Mouse (Mus musculus) gastrocnemius, adult 8-10 months (tissue): ENCODE measurements around the gene Unc13b. TPM values are rescaled to one million over a fixed set of nuclear protein-coding genes. Genes with fewer than 3 reads are reported as not detected.

Experiments used
- DNase-seq, 2 experiments: peaks; one replicate each; pipeline ENCODE4 v3.0.0; 2022; ENCODE audit warnings: low spot score in 2 of 2
- total RNA-seq, 4 experiments: library from RNA; stranded (reverse); gene quantifications; 2 replicates each; pipeline ENCODE4 v1.2.4; 2022

Unc13b gene
- total RNA-seq, 4 experiments from 2014 or later, result 1.2 to 2.8 (median 1.5) TPM

DNA sequence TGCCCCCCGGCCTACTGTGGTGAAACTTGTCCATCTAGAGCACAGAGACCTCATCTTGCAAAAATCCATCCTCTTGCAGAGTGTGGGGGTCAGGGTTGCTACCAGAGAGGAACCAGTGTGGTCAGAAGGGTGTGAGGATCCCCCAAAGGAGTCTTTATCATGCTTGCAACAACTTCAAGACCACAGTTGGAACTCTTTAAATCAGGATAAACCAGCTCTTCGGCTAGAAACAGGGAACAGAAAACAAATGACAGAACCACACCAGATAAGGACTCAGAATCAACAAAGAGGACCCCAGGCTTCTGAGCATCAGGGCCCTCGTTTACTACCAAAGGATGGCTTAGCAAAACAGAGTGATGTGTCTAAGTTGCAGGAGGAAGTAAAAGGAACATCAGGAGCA lies 157.7 kb downstream of the Unc13b start:
- no peak for DNase-seq

DNA sequence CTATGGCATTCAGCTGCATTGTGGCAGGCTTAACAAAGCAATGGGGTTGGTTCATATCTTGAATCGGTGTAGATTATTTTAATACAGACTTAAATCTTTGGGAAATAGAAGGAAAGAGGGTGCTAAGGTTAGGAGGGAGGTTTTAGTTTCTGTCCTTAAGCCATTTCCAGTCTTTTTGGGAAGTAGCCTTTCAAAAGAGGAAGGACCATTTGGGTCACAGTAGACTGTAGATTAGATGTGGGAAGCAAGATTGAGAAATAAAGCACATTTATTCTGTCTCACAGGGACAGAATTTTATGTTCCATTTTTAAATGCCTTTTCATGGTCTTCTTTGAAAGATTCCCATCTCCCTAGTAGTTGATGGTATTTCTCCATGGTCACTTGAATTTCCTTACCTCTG lies 159.2 kb downstream of the Unc13b start:
- DNase-seq, result no peak

DNA sequence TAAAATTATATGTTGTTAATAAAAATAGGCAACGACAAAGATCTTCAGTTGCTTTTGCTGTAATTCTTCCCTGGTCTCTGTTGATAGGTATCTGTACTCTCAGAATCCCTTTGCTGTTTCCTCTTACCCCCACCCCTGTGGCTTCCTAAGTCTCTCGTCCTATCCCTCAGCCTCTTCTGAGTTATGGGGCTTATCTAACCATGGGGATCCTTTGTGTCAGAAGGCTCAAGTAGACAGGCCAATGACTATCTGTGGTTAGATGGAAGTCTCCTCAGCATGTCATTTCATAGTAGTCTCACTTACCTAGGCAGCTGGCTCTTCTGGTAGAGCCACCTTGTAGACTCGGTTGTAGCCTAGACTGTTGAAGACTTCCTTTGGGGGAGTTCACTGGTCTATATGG lies 173.1 kb downstream of the Unc13b start:
- no peak for DNase-seq

DNA sequence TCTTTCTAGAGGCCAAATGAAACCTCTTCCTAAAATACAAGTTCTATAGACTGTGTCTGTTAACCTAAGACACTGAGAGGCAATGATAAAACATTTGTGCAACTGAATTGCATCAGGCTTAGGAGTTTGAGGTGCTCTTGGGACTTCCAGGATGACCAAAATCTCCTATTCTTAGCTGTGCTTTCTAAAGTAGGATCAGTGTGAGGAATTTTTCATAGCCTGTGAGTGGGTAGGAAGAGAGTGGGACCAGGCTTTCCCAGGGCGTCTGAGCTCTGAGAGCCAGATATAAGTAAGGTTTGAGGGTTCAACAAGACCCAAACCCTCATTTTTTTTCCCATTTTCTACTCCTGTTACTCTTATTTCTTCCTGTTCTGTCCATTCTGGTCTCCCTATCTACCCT lies 174.2 kb downstream of the Unc13b start:
- no peak for DNase-seq

DNA sequence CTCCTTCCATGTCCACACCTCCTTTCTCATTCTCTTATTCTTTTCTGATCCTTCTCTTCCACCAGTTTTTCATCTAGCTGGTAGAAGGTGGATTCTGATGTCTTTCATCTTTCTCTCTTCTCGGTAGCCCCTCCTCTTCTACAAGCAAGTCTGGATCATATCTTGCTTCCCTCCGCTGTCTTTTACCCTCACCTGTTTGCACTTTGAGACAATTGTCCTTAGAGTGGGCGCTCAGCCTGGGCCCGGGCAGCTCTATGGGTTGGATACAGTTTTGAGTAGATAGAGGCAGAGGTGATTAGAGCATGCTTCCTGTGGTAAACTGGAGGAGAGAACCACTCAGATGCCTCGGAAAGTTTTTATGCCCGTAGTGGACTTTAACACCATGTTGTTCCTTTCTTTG lies 174.7 kb downstream of the Unc13b start:
- DNase-seq, result no peak

DNA sequence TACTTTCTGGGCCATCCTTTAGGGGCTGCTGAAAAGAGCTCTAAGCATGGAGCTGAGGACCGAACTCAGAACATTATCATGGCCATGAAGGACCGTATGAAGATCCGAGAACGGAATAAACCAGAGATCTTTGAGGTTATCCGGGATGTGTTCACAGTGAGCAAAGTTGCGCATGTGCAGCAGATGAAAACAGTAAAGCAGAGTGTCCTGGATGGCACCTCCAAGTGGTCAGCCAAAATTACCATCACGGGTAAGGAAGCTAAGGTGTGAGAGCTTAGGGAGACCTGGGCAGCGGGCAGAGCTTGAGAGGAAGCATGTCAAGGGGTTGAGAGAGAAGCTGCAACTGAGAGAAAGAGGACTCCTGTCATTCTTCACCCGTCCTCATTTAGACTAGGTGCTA lies 178.1 kb downstream of the Unc13b start:
- no peak for DNase-seq

DNA sequence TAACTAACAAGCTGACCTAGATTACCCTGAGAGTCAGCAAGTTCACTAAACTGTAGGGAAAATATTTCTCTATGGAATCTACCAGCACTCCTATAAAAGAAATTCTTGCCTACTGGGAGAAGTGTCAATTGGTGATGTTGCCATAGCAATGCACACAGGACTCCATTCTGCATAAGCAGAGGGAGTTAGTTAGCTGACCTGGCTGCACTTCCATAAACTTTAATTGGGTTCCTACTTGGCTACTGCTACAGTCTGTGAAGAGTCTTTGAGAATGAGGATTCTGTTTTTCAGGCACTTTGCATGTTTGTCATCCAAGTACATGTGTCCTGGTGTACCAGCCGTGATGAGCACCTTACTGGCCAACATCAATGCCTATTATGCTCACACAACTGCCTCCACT lies 182.0 kb downstream of the Unc13b start:
- DNase-seq, result no peak

DNA sequence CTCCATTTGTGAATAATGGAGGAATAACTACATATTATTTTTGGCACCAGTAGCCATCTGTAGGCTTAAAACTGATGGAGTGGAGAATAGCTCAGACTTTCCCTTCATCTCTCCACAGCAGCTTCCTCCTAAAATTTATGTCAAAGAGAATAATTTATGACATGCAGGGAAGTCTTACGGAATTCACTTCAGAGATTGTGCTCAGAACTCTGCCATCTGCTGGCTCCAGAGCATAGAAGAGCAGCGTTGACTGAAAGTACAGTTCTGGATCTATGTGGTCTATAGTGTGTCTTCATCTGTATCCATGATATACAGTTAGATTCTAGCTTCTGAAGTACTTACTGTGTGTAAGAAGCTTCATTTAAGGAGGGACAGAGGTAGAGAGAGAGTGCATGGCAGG lies 185.3 kb downstream of the Unc13b start:
- no peak for DNase-seq

DNA sequence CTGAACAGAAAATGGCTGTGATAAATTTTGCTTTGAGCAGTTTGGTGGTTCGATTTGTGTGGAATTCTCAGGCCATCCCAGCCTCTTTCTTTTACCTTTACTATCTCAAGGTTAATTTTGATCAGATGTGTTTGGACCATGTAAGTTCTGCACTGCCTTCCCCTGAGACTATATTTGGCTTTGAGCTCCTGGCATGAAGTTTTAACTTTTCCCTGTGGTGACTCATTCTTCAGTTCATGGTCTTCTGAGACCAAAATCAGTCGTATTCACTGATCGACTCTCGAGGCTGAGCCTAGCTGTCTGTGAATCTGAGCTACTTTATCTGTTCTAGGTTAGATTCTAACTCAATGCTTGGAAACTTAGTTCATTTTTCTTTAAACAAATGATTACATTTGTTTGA lies 187.0 kb downstream of the Unc13b start:
- no peak for DNase-seq

DNA sequence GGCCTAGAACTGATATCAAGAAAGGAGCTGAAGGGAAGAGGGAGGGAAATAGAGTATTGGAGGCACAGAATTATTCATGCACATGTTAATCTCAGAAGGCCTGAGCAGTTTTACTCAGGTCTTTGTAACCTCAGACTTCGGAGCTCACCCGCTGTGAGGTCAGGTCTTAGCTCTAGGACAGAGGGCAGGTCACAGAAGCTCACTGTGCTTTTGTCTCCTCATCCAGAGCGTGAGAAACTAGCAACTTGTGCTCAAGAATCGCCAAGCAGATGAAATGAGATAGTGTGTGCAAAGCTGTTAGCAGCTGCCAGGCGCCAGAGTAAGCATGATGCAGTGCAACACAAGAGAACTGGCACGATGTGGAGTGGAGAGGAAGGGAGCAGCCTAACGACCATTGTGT lies 189.3 kb downstream of the Unc13b start:
- no peak for DNase-seq

DNA sequence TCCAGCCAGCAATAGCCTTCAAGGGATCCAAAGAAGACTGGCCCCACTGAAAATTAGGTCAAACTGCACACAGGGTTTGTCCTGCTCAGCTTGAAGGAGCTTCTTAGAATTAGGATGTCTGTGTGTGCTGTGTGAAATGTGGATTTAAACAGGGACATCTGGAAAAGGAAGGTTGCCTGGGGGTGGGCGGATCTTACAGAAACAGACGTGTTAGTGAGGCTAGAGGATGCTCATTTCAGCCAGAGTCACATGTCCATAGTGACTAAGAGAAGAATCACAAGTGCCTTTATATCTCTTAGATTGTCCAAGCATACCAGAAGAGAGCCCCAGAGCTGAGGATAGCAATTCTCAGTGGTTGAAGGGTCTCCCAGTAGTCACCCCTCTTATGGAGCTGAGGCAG lies 190.2 kb downstream of the Unc13b start:
- DNase-seq, result no peak

DNA sequence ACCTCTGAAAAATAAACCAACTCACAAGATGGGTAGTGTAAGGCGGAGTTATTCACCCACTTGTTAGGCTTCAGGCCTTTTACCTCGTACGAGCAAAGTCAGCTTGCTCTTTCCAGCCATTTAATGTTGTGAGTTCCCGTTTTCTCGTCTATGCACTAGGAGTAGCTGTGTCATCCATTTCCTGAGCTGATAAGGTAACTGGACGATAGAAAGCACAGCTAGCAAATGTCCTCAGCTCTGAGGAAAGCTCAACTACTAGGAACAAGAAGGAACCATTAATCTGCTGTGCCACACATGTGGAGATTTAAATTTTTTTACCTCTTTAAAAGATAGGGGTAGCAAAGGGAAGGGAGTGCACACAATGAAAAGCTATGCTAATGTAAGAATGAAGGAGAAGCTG lies 192.5 kb downstream of the Unc13b start:
- DNase-seq, result no peak

DNA sequence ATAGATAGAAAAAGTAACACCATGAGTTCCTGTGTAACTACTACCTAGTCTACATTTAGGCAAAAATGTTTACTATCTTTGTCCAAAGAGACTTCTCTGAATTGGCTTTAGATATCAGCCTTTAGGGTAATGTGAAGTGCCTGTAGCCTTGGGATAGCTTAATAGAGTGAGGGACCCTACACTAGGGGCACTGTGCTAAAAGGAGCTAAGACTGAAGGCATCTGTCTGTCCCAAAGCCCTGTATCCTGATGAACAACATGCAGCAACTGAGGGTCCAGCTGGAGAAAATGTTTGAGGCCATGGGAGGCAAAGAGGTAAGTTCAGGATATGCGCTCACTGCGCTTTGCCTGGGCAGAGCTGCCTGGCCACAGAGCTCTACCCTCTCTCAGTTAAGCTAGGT lies 198.3 kb downstream of the Unc13b start:
- no peak for DNase-seq

DNA sequence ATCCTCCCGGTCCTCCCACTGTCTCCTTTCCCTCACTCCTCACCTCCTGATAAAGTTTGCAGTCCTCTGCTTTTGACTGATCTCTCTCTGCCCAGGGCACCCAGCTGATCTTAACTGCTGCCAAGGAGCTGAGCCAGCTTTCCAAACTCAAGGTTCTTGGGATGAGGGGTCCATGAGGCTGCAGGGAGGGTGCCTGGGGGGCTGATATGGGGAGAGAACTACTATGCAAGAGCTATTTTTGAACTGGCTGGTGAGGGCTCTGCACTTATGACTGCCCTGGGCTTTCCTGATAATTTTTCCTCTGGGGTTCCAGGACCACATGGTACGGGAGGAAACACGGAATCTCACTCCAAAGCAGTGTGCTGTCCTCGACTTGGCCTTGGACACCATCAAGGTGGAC lies 199.8 kb downstream of the Unc13b start:
- no peak for DNase-seq

DNA sequence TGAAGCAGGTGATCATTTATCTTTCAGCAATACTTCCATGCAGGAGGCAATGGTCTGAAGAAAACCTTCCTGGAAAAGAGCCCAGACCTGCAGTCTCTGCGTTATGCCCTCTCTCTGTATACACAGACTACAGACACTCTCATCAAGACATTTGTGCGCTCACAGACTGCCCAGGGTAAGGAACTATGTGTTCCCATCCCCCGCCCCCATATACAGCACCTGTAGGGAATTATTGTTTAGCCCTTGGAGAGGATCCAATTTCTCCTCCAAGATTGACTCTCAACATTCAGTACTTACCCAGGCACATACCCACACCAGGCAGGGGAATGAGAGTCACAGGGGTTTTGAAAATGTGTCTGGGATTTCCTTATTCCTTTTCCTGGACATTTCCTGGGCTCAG lies 200.7 kb downstream of the Unc13b start:
- no peak for DNase-seq

DNA sequence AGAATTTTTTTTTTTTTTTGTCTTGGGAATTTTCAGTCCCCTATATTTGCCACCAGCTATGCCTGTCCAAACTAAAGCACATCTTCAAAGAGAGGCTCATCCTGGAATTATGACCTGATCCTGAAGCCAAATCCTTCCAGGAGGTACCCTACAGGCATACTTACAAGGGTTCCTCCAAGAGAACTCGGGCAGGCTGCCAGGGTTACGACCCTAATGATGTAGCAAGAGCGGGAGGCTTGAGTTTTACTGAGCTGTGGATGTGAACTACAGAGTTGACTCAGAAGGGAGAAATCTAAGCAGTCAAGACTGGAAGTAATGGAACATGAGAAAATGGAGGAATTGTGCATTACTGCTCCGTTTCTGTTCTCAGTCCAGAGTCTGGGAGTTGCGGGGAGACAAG lies 201.3 kb downstream of the Unc13b start:
- DNase-seq, result no peak

DNA sequence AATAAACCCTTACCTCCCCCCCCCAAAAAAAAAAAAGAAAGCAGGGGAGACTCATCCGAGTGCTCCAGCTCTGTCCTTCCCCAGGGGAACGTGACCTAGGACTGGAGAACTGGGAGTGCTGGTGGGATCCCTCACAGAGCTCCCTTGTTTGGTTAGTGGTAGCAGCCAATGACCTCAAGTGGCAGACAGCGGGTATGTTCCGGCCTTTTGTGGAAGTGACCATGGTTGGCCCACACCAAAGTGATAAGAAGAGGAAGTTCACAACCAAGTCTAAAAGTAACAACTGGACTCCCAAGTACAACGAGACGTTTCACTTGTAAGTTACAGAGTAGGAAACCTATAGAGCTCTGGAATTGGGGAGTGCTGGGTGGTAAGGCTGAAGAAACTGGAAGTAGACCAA lies 204.1 kb downstream of the Unc13b start:
- no peak for DNase-seq

DNA sequence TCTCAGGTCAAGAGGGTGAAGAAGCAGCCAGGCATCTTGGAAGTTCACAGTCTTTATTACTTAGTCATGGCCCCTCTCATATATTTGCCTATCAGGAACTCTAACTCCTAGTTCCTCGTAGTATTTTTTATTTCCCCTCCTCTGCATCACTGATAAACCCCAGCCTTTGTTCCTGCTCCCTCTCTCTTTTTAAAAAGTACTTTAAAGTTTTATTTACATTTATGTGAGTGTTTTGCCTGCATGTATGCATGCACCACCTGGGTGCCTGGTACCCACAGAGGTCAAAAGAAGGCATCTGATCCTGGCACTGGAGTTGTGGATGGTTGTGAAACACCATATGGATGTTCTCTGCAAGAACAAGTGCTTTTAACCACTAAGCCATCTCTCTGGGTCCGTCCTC lies 207.4 kb downstream of the Unc13b start:
- DNase-seq, result no peak

DNA sequence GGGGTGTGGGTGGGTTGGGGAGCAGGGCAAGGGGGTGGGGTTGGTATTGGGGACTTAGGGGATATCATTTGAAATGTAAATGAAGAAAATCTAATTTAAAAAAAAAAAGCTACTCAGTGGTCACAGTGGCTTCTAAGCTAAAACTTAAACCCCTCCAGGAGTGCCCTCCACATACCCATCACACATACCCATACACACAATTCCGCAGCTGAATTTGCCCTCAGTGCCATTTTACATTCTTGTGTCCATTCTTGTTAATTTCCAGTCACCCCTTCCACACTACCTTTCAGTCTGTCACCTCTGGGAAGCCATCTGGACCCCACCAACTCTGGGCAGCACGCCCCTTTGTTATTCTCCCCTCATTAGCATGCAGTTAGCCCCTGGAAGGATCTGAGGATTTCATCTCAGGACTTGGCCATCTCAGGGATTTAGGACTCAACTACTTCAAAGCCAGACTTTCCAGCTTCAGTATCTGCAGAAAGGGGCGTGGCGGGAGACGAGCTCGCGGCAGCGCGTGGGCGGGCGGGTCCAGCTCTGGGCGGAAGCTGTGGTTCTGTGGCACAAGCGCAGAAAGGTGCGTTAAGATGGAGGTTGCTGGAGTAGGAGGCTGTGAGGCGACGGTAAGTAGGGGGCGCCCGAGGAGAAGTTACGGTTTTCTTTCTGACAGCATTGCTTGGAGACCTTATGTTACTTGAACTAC lies 208.0 kb downstream of the Unc13b start, which contains the start of gene Atp8b5:
Gene Atp8b5, plus strand, starts transcription at position 537 of the 700 bp plus-strand sequence.
- DNase-seq, result peak; percentile 56 to 68

DNA sequence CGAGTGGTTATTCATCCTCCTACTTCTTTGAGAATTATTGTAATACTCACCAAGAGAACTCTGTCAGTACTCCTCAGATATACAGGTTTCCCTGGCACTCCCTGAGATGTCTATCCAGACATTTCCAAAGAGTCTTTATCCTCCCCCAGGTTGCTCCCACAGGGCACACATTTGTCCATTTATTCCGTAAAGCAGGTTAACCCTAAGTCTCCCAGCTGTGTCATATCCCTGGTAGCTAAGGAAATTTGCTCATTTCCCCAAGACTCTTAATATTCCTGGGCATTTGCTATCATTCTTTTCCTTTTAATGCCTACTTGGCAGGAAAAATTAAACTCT lies 208.5 kb downstream of the Unc13b start:
- no peak for DNase-seq

DNA sequence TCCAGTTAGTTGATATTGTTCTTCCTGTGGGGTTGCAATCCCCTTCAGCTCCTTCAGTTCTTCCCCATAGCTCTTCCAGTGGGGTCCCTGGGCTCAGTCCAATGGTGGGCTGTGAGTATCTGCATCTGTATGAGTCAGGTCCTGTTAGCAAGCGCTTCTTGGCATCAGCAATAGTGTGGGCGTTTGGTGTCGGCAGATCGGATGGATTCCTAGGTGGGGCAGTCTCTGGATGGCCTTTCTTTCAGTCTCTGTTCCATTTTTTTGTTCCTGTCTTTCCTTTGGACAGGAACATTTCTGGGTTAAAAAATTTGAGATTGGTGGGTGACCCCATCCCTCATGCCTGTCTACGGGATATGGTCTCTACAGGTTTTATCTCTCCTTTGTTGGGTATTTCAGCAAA lies 226.7 kb downstream of the Unc13b start:
- DNase-seq, result no peak

DNA sequence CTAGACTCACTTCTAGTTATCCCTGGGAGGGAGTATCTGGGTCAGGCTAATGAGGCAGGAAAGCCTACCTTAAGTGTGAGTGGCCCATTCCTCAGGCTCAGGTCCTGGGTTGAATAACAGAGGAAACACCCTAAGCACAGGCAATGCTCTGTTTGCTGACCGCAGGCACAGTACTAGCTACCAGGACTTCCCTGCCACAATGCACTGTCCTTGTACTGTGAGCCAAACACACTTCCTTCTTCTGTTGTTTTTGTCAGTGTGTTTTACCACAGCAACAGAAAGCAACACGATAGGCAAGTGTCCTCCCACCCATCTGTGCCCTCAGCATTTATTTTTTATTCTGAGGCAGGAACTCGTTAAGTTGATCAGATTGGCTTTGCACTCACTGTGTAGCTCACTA lies 228.6 kb downstream of the Unc13b start:
- no peak for DNase-seq

DNA sequence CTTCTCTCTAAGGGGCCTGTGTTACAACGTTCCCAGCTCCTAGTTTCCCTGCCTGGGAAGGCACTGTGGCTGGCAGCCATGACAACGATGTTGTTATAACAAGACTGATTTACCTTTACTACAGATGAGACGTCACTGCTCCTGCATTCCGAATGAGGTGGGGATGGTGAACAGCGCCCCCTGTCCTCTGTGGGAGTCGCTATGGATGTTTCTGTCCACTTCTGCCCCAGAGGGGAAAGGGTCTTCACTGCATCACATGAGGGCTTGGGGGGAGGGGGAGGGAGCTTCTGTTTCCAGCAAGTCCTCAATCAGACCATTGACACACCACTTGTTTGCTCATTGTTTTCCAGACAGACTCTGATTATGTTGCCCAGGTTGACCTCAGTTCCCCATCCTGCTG lies 235.2 kb downstream of the Unc13b start:
- no peak for DNase-seq

DNA sequence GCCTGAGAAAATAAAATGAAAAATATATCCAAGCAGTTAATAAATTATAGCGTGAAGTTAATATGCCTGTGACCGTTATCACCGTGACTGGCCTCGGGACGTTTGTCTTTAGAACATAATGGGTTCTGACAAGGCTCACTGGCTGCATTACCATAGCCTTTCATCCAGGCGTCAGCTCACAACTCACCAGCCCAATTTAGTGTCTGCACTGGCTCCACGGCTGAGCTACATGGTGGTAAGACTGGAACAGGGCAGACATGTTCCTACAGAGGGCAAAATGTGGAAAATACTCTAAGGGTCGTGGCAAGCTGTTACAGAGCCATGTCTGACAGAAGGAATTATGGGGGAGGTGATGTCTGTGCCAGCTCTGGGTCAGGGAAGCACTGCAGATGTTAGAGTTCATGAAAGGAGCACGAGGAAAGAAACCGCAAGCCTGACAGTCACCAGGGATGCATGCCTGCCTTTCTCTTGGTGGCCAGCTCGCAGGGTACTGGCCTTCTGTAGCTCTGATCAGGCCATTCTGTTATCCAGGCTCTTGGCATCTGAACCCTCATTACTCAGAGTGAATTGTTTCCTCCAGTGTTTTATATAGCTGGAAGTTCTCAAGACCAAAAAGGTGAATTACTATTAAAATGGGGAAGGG lies 251.1 kb downstream of the Unc13b start:
- DNase-seq, result no peak
